Mouse (Mus musculus): Measurements from ENCODE around the gene Parp2.

- TF ChIP-seq TAL1 (IDR thresholded peaks at IDR 0.05; ENCODE audit: low read length) (no peak), GATA1 (IDR thresholded peaks at IDR 0.05; ENCODE audit: low read length) (no peak)
These were observed 15.6 kb downstream of the Parp2 start for GRCm38 (mm10) chr14:50823240-50823639.

Data from erythroblast, embryonic 14.5 days (primary cell).